19 mouse cellular contexts compared by ENCODE assay signal in genomic region chr14:76836926-76837516, GRCm38 (mm10).
DNase-seq lines count a peak whose midpoint lies in the region; ATAC-seq lines count a peak whose summit lies in the region.
"Had no signal": no experiment of that assay in that cellular context is flagged by ENCODE, and none has a peak within 500 bp of the region (broad histone marks: within the 10 kb centered on the region; RNA-seq: fewer than 3 reads in every experiment).

No protein-coding gene starts in this region.

- no peaks in the 10 kb centered on the region for H3K27me3 ChIP-seq in neural tube, embryonic 15.5 days (replicated peaks)
- no peaks in the 10 kb centered on the region for H3K27me3 ChIP-seq in liver, embryonic 13.5 days
- H3K27me3 ChIP-seq: heart, embryonic 15.5 days; hindbrain, embryonic 12.5 days had no signal

- H3K9me3 ChIP-seq in neural tube, embryonic 15.5 days (replicated peaks) = no peaks in the 10 kb centered on the region
- no peaks in the 10 kb centered on the region for H3K9me3 ChIP-seq in liver, embryonic 13.5 days (replicated peaks)
- H3K9me3 ChIP-seq: heart, embryonic 15.5 days; hindbrain, embryonic 12.5 days; midbrain, embryonic 10.5 days had no signal

- H3K36me3 ChIP-seq in neural tube, embryonic 15.5 days = no peaks in the 10 kb centered on the region
- no peaks in the 10 kb centered on the region for H3K36me3 ChIP-seq in liver, embryonic 13.5 days
- H3K36me3 ChIP-seq: heart, embryonic 15.5 days; hindbrain, embryonic 12.5 days; midbrain, embryonic 10.5 days had no signal

- H3K9ac ChIP-seq in neural tube, embryonic 15.5 days (replicated peaks) = no peak overlapping the region
- H3K9ac ChIP-seq in liver, embryonic 13.5 days = no peak overlapping the region
- H3K9ac ChIP-seq: heart, embryonic 15.5 days; hindbrain, embryonic 12.5 days had no signal

- 0 out of 2 replicates have a peak overlapping the region, but pooled peaks have one; percentile 4 for H3K27ac ChIP-seq in neural tube, embryonic 15.5 days (replicated peaks)
- H3K27ac ChIP-seq in liver, embryonic 13.5 days = peak overlapping the region; percentile 4
- H3K27ac ChIP-seq: heart, embryonic 15.5 days; hindbrain, embryonic 12.5 days; left cerebral cortex, adult 2 months; midbrain, embryonic 10.5 days had no signal

- no peak for DNase-seq in frontal cortex, adult 2 months (ENCODE audit: extremely low spot score in 1 of 2, low spot score in 1 of 2)
- DNase-seq in neural tube, embryonic 10.5 days (ENCODE audit: extremely low spot score, low spot score) = no peak
- DNase-seq in liver, embryonic 13.5 days = no peak
- no peak for DNase-seq in left cerebral cortex, adult 11 months (ENCODE audit: low spot score)
- no peak for DNase-seq in layer of hippocampus, adult 18-20 months (ENCODE audit: low spot score in 2 of 2)
- no peak for DNase-seq in kidney, adult 8-10 months
- DNase-seq: cerebellum, adult 8-10 months; heart, adult 18-20 months; lung, adult 18-20 months; lung, postnatal 36 days; right cerebral cortex, adult 18-20 months; thymus, postnatal 25 days had no signal

- 47% methylated on average over 10 of the region's 10 CpGs for WGBS in neural tube, embryonic 15.5 days
- 64% methylated on average over 10 of the region's 10 CpGs for WGBS in liver, embryonic 13.5 days (ENCODE audit: insufficient replicate concordance)

- H3K4me1 ChIP-seq in neural tube, embryonic 15.5 days = 0 out of 2 replicates have a peak, but pooled peaks cover 6% of the 10 kb centered on the region
- no peaks in the 10 kb centered on the region for H3K4me1 ChIP-seq in liver, embryonic 13.5 days (replicated peaks)
- H3K4me1 ChIP-seq: heart, embryonic 15.5 days; hindbrain, embryonic 12.5 days had no signal

- no peak overlapping the region for H3K4me2 ChIP-seq in neural tube, embryonic 15.5 days
- 0 out of 2 replicates have a peak overlapping the region, but pooled peaks have one; percentile 0 for H3K4me2 ChIP-seq in liver, embryonic 13.5 days
- H3K4me2 ChIP-seq: heart, embryonic 15.5 days; hindbrain, embryonic 12.5 days had no signal

- H3K4me3 ChIP-seq in neural tube, embryonic 15.5 days (replicated peaks) = no peak overlapping the region
- no peak overlapping the region for H3K4me3 ChIP-seq in liver, embryonic 13.5 days (replicated peaks)
- H3K4me3 ChIP-seq: erythroblast, embryonic 14.5 days; heart, embryonic 15.5 days; hindbrain, embryonic 12.5 days; left cerebral cortex, adult 2 months; midbrain, embryonic 10.5 days had no signal

- peak; percentile 13; the same call in 1 of the 2 replicates for ATAC-seq in frontal cortex, adult (ENCODE audit: low TSS enrichment)
- no peak for ATAC-seq in neural tube, embryonic 15.5 days (ENCODE audit: low FRiP score)
- no peak for ATAC-seq in liver, embryonic 13.5 days (ENCODE audit: low read depth)
